Mouse (Mus musculus) cerebellum, postnatal 25 days (tissue): Measurements from ENCODE around the gene Pum2.

Experiments
- DNase-seq, 2 experiments: peaks; one replicate each; pipeline ENCODE4 v3.0.0; 2021; ENCODE audit warnings: mixed read lengths in 2 of 2

Gene Pum2

GRCm38 (mm10) chr12:8764221-8764930 is 90.4 kb downstream of the Pum2 start:
- no peak for DNase-seq

DNA sequence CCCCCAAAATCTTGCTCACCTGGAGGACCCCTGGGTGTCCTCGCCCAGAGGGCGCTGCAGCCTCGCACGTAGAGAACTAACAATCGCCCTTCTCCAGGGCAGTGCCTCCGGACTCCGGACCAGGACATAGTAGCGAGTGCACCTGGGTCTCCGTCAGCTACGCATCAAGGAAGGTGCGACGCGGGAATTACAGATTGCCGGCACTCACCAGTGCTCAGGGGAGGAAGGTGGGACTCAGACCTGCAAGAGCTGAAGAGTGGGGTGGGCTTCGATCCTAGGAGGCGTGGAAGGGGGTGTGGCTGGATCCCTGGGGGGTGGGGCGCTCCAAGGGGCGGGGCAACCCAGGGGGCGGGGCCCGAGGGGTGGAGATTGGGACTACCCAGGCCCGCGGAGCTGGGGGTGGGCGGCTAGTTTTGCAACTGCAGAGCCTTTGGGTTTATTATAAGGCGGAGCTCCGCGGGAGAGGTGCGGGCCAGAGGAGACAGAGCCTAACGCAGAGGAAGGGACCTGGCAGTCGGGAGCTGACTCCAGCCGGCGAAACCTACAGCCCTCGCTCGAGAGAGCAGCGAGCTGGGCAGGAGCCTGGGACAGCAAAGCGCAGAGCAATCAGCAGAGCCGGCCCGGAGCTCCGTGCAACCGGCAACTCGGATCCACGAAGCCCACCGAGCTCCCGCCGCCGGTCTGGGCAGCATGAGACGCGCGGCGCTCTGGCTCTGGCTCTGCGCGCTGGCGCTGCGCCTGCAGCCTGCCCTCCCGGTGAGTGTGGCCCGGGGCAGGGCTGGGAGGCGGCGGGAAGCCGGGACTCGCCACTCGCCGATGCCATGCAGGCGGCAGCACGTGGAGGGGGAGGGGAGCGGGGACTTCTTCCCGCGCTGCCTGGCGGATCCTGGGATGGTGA is 97.3 kb downstream of the Pum2 start, which contains the start of gene Sdc1:
Gene Sdc1, plus strand, starts transcription at position 378 of the 898 bp plus-strand sequence.
- peak; percentile 87 to 90 for DNase-seq

DNA sequence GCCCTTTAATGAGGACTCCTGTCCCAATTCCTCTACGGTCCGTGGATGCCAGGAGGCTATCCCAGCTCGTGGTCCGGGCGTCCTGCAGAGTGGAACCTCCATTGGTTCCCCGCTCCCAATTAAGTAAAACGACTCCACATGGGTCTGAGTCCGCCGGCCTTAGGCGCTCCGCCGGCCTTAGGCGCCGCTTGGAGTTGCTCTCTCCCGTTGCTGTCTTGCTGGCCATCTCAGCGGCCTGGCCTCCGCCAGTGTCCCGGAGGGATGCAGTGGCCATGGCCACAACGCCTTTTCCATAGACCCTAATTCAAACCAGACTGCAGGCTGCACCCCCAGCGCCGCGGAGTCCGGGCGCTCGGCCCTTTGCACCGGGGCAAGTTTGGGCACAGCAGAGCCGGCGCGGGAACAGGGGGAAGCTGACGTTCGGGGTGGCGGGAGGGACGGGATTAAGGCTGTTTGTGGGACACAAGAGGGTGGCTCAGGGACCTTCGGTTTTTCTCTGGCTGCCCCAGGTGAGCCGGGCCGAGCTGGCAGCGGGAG is 98.0 kb downstream of the Pum2 start:
- no peak for DNase-seq

GRCm38 (mm10) chr12:8772451-8773143 is 98.7 kb downstream of the Pum2 start:
- peak; percentile 60 to 64 for DNase-seq

DNA sequence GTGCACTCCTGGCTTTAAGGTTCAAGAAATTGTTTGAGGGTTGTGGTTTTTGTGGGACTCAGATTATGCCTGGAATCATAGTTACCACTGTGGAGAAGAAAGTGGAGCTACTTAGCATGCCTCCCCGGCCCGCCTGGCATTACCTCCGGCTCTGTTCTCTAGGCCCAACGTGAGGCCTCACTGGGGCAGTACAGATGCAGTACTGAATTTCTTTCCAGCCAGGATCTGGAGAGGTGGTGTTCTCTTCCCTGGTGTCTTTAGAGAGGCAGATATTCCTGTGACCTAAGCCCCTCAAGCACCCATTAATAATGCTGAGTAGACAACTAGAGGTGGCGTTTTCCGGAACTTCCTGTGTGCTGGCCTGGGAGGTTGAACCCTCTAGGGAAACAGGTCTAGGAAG is 99.4 kb downstream of the Pum2 start:
- DNase-seq, result no peak

- no peak for DNase-seq
These were observed 100.2 kb downstream of the Pum2 start for GRCm38 (mm10) chr12:8774183-8774582.

DNA sequence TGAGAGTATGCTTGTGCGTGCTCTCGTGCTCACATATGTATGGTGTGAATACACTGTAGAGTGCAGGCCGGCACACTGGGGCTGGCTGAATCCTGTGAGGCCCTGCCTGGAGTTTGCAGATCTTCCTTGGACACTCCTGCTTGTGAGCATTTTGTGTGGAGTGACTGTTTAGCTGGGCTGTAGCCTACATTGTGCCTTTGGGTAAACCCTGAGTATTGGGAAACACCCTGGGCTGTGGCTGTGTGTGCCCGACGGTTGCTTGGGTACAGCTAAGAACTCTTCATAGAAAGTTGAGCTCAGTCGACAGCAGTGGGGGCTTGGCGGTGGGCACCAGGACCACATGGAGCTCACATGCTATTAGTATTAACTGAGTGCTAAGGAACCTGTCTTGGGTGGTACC is 102.3 kb downstream of the Pum2 start:
- no peak for DNase-seq

DNA sequence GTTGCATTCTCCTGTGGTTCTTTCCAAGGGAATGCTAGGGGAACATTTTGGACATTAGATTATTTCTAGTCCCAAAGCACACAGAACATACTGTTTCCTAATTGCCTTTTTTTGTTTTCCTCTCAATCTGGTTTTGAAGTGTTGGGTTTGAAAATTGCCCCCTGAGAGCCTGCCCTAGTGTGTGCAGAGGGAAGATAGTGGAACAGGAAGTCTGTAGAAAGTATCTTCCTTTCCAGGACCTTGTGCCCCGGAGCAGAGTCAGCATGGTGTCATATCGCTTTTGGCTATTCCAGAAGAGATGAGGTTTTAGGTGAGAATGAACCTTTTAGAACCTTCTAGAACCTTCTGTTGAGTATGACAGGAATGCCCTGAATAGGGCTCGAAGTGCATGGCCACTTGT is 102.8 kb downstream of the Pum2 start:
- DNase-seq, result no peak

DNA sequence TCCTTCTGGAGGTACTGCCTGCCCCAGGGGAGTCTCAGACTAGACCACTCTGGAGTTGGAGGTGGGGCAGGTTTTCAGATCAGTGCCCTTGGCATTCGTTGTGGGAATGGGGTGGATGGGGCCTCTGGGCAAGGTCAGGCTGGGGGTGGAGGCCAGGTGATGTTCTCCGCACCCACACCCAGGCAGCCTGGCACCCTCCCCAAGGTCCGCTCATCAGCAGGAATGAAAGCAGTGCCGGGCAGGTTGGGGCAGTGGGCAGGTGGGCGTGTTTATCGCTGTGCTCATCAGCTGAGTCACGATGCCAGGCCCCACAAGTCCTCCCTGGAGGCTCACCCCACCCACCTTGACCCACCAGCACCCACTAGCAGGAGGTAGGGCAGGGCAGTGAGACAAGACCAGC is 104.2 kb downstream of the Pum2 start:
- no peak for DNase-seq

GRCm38 (mm10) chr12:8779851-8780250 is 105.9 kb downstream of the Pum2 start:
- peak in 1 of 2 experiments; percentile 41 for DNase-seq

- DNase-seq, result no peak
These were observed 107.2 kb downstream of the Pum2 start for GRCm38 (mm10) chr12:8781121-8781520.

GRCm38 (mm10) chr12:8781681-8782378 is 107.9 kb downstream of the Pum2 start:
- DNase-seq, result peak; percentile 82 to 84

DNA sequence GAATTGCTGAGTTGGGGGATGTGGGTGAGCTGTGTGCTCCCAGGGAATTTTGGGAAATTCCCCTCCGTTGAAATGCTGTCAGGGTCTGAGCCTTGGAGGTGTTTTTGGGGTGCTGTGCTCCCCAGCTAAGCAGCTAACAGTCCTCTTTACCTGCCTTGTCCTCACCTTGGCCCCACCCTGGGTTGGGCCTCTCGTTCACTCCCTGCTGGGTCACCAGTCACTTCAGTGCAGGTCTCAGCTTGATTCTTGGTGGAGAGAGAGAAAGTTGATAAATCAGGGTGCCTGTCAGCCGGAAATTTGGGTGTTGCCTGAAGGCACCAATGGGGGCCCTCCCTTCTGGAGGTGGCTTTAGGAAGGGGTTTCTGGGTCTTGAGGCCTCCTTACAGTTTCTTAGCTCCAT is 108.6 kb downstream of the Pum2 start:
- DNase-seq, result no peak

GRCm38 (mm10) chr12:8784189-8784588 is 110.3 kb downstream of the Pum2 start:
- DNase-seq, result no peak

- DNase-seq, result no peak
These were observed 112.5 kb downstream of the Pum2 start for GRCm38 (mm10) chr12:8786476-8786875.

- DNase-seq, result no peak
These were observed 113.2 kb downstream of the Pum2 start for GRCm38 (mm10) chr12:8786984-8787730.

DNA sequence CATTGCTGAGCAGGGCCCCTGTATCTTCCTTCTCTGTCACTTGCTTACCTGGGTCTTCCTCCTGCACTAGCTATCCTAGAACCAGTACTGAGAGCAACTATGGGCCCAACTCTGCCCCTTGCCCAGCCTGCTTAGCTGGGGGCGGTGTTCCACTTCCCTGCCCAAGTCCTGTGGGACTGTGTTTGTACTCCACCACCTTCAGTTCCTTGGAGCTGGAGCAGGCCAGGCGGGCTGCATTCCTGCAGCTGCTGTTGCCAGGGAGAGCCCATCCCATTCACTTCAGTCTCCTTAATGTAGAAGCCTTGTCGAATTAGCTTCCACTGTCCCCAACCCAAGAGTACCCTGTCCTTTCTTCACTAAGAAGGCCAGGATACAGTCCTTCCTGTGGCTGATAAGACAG is 114.5 kb downstream of the Pum2 start:
- DNase-seq, result no peak

DNA sequence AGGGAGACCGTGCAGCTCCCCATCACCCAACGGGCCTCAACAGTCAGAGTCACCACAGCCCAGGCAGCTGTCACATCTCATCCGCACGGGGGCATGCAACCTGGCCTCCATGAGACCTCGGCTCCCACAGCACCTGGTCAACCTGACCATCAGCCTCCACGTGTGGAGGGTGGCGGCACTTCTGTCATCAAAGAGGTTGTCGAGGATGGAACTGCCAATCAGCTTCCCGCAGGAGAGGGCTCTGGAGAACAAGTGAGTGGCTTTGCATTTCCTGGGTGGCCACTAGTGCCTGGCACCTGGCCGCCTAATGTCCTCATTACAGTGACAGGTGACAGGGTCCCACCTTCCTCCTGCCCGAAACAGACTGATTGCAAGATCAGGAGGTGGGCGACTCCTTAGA is 116.7 kb downstream of the Pum2 start:
- no peak for DNase-seq

GRCm38 (mm10) chr12:8793410-8794051 is 119.6 kb downstream of the Pum2 start:
- peak; percentile 64 to 65 for DNase-seq

DNA sequence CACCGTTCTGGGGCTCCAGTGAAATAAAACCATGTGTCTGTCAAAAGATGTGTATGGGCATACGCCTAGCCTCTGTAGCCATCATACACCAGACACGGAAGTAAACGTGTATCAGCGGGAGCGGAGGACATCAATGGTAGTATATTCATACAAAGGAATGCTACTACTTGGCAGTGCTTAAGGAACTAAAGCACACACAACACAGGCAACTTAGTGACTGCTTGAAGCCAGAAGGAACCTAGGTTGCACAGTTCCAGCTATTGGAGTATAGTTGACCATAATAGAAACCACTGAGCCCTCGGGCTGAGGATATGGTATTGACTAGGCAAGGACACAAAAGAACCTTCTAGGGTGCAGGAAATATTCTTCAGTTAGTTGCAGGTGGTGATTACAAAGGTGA is 124.0 kb downstream of the Pum2 start:
- no peak for DNase-seq

GRCm38 (mm10) chr12:8798486-8799020 is 124.6 kb downstream of the Pum2 start:
- DNase-seq, result no peak
